Mouse (Mus musculus): ENCODE data around the gene Nceh1.
"Not testable (repeated sequence)": the region's sequence is repeated elsewhere in the genome, so short reads cannot be mapped to it uniquely, and the experiment has no call there.

- not testable (repeated sequence) for TF ChIP-seq CTCF (IDR thresholded peaks at IDR 0.05; ENCODE audit: low read depth); EP300 (optimal IDR thresholded peaks at IDR 0.05)
Measured at GRCm38 (mm10) chr3:27290945-27291344, 108.2 kb downstream of the Nceh1 start.
